Mouse (Mus musculus) limb, embryonic 13.5 days (tissue): ENCODE data around the gene Spef1. TPM values are rescaled to one million over a fixed set of nuclear protein-coding genes. Genes with fewer than 3 reads are reported as not detected.

Experiments
- ATAC-seq: fragments of 200-750 bp; cut with Nextera tagmentation; 2 replicates; pipeline ENCODE4 v1.8.0; 2017; ENCODE audit warnings: low read depth, moderate number of reproducible peaks, moderate TSS enrichment; ENCODE audit not compliant: low FRiP score
- H3K27ac ChIP-seq: fragments of 300-500 bp; sonication (generic); 2 replicates; pipeline ENCODE4 v1.5.1; 2015; ENCODE audit warnings: inconsistent platforms, mild to moderate bottlenecking, moderate library complexity
- H3K27me3 ChIP-seq: fragments of 300-500 bp; sonication (generic); 2 replicates; pipeline ENCODE4 v1.6.1; 2015; ENCODE audit warnings: mild to moderate bottlenecking, inconsistent platforms
- H3K36me3 ChIP-seq: fragments of 300-500 bp; sonication (generic); 2 replicates; pipeline ENCODE4 v1.6.1; 2015; ENCODE audit warnings: inconsistent platforms, mild to moderate bottlenecking, moderate library complexity
- H3K4me1 ChIP-seq: fragments of 300-500 bp; sonication (generic); 2 replicates; pipeline ENCODE4 v1.6.1; 2015; ENCODE audit warnings: inconsistent platforms
- H3K4me2 ChIP-seq: fragments of 300-500 bp; sonication (generic); replicated peaks from 2 replicates; pipeline ENCODE4 v1.6.1; 2015; ENCODE audit warnings: inconsistent platforms, mild to moderate bottlenecking, moderate library complexity
- H3K4me3 ChIP-seq: fragments of 300-500 bp; sonication (generic); 2 replicates; pipeline ENCODE4 v1.5.1; 2015; ENCODE audit warnings: moderate library complexity, mild to moderate bottlenecking, inconsistent platforms
- H3K9ac ChIP-seq: fragments of 300-500 bp; sonication (generic); 2 replicates; pipeline ENCODE4 v1.6.1; 2015; ENCODE audit warnings: mild to moderate bottlenecking, inconsistent platforms
- H3K9me3 ChIP-seq: fragments of 300-500 bp; sonication (generic); 2 replicates; pipeline ENCODE4 v1.6.1; 2016; ENCODE audit warnings: inconsistent platforms
- WGBS: fragments of 180-500 bp; shearing (Covaris S2); methylation state at CpG from one replicate; pipeline ENCODE4 v1.1.7; 2015; 5-methylcytosine and 5-hydroxymethylcytosine counted together
- polyA plus RNA-seq: library from polyadenylated mRNA; unstranded; fragments of >200 nt; fragmentation: Nextera tagmentation; extraction: Ambion mirVana; gene quantifications from 2 replicates; pipeline ENCODE4 v1.2.1, GENCODE M21; 2015

The Spef1 gene
- polyA plus RNA-seq, 1 experiment from 2014 or later, result 5.5 TPM

DNA sequence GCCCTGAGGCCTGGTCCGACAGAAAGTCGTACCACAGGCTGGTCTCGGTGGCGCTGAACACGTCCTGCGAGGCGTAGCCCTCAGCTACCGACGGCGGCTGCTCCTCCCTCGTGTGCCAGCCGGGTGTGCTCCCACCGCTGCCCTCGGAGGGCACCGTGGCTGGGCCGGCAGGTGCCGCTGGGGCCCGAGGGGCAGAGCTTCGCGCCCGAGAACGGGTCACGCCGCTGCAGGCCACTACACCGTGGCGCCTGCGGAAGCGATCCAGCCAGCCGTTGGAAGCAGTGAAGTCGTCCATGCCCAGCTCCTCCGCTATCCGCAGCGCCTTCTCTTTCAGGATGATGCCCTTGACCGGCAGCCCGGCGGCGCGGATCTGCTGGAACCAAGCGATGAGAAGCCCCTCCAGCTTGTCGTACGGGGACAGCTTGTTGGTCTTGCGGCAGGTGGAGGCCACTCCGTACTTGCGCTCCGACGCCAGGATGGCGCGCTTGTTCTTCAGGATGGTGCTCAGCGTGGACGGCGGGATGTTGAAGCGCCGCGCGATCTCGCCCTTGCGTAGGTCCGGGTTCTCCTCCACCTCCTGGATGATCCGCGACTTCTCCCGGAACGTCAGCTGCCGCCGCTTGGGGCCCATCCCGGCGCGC is 7.7 kb downstream of the Spef1 start:
- H3K4me1 ChIP-seq, result peaks cover 44% of the 10 kb centered on the region
- under 1% methylated on average over 67 of the region's 67 CpGs for WGBS

DNA sequence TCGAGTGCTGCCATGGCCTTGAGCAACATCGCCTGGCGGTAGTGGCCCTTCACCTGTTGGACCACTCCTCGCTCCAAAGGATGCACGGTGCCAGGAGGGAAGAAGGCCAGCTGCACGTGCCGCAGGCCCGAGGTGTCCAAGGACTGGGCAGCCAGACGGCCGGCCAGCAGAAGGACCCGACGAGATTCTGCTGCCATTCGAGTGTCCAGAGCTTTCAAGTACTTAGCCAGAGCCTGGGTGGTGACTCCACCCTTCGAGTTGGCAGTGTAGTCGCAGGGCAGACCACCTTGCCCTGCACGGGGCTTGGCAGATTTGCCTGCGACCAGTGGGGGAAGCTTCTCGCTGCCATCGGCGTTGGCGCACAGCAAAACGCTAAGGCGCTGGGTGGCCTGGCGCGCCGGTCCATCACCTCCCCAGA is 8.2 kb downstream of the Spef1 start:
- Histone ChIP-seq H3K9ac (peak overlapping the region; percentile 94), H3K9me3 (no peaks in the 10 kb centered on the region), H3K27ac (no peak overlapping the region), H3K4me3 (peak overlapping the region; percentile 88), H3K4me2 (peak overlapping the region; percentile 99), H3K36me3 (peaks cover 24% of the 10 kb centered on the region), H3K4me1 (peaks cover 47% of the 10 kb centered on the region), H3K27me3 (peaks cover 5% of the 10 kb centered on the region)
- 36% methylated on average over 26 of the region's 26 CpGs for WGBS
- ATAC-seq, result peak; percentile 2; the same call in 1 of the 2 replicates

More for the DNA sequence above, 7.7 kb downstream of the Spef1 start:
- ATAC-seq, result peak; percentile 59
- H3K27me3 ChIP-seq, result no peaks in the 10 kb centered on the region
- peak overlapping the region; percentile 85 for H3K27ac ChIP-seq
- H3K36me3 ChIP-seq, result peaks cover 24% of the 10 kb centered on the region
- H3K4me3 ChIP-seq, result peak overlapping the region; percentile 88
- peak overlapping the region; percentile 94 for H3K9ac ChIP-seq
- H3K4me2 ChIP-seq, result peak overlapping the region; percentile 99
- H3K9me3 ChIP-seq, result no peaks in the 10 kb centered on the region

DNA sequence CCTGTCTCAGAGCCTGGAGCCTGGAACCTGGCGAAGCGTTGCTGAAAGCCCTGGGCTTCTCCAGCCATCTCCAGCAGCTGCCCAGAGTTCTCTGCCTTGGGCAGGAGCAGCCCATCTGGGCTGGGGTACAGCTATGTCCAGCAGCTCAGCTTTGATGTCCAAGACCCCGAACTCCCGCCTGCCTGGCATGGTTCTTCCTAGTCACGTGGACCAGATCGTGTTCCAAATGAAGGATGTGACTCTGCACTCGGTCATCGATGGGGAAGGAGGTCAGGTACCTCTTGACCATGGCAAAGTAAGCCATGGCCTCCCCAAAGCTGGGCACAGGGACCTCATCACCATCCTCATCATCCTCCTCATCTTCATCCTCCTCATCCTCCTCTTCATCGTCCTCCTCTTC is 9.2 kb downstream of the Spef1 start:
- peaks cover 47% of the 10 kb centered on the region for H3K4me1 ChIP-seq
- 92% methylated on average over 9 of the region's 9 CpGs for WGBS
- H3K27me3 ChIP-seq, result peaks cover 14% of the 10 kb centered on the region
- peak overlapping the region; percentile 88 for H3K4me3 ChIP-seq
- no peaks in the 10 kb centered on the region for H3K9me3 ChIP-seq
- H3K27ac ChIP-seq, result no peak overlapping the region
- H3K4me2 ChIP-seq, result peak overlapping the region; percentile 99
- no peak for ATAC-seq
- H3K9ac ChIP-seq, result peak overlapping the region; percentile 94
- H3K36me3 ChIP-seq, result peaks cover 24% of the 10 kb centered on the region

DNA sequence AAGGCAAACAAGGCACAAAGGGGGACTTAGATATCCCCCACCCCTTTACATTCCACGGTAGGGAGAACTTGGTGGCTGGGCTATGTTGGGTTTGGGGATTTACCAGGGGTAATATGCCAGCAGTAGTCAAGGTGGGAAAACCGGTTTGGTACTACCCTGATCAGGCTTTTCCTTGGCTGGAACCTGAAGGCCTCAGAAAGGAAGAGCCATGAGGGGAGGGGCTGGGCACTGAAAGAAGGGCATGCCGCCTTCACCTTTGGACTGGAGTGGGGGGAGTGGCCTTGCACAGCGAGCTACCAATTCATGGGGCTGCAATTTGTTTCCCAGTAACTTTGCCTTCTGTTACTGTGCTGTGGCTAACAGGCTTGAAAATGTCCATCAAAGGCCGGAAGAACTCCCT is 10.6 kb downstream of the Spef1 start:
- Histone ChIP-seq H3K36me3 (peaks cover 24% of the 10 kb centered on the region), H3K4me3 (no peak overlapping the region), H3K4me2 (peak overlapping the region; percentile 99; the same call in 1 of the 2 replicates), H3K9ac (peak overlapping the region; percentile 5; the same call in 1 of the 2 replicates), H3K9me3 (no peaks in the 10 kb centered on the region), H3K4me1 (peaks cover 54% of the 10 kb centered on the region), H3K27me3 (peaks cover 28% of the 10 kb centered on the region), H3K27ac (no peak overlapping the region)
- ATAC-seq, result no peak
- WGBS, result 71% methylated on average over 5 of the region's 5 CpGs

DNA sequence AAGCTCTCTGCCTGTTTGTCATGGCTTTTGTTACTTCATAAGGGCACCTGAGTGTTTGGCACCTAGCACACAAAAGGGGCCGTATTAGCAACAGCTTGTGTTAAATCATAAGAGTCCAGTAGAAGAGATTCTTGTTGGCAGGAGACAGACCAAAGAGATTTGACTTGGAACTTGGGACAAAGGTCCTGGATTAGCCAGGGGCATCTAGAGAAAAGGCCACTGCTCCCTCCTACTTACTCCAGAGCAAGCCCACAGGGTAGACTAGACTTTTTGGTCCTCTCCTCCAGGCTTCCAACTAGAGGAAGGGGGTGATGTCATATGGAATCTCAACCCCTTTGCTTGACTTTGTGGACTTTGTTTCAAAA is 11.2 kb downstream of the Spef1 start:
- H3K4me1 ChIP-seq, result peaks cover 60% of the 10 kb centered on the region
- peaks cover 34% of the 10 kb centered on the region for H3K27me3 ChIP-seq
- 82% methylated on average over 1 of the region's 1 CpGs for WGBS
- peaks cover 24% of the 10 kb centered on the region for H3K36me3 ChIP-seq
- no peak for ATAC-seq
- H3K9ac ChIP-seq, result no peak overlapping the region
- H3K4me3 ChIP-seq, result no peak overlapping the region
- H3K9me3 ChIP-seq, result no peaks in the 10 kb centered on the region
- no peak overlapping the region for H3K4me2 ChIP-seq
- no peak overlapping the region for H3K27ac ChIP-seq

DNA sequence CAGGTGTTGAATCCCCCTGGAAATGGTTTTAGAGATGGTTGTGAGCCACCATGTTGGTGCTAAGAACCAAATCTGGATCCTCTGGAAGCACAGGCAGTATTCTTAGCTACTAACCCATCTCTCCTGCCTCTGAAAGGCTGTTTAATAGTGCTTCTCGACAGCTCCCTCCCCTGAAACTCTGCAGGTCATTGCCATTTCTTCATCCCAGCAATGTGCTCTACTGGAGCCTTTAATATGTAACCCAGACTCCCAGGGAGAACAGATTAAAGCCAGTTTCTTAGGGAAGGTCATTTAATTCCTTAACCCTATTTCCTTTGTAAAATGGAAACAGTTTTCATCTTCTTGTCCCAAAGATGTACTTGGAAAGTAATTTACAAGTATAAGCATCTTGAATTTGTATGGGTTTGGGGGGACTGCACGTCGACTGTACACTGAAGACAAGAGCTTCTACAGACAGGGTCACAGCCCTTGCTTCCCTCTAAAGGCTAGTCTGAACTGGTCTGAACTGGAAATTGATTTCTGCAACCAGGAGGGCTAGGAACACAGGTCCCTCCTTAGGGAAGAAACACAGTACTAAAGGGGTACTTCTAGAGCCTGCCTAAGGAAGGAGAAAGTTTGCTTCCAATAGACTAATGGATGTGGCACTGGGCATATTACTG is 11.7 kb downstream of the Spef1 start:
- Histone ChIP-seq H3K9me3 (no peaks in the 10 kb centered on the region), H3K27me3 (peaks cover 39% of the 10 kb centered on the region), H3K4me1 (peaks cover 63% of the 10 kb centered on the region), H3K4me3 (no peak overlapping the region), H3K4me2 (no peak overlapping the region), H3K36me3 (peaks cover 24% of the 10 kb centered on the region), H3K9ac (no peak overlapping the region), H3K27ac (no peak overlapping the region)
- 80% methylated on average over 3 of the region's 3 CpGs for WGBS
- ATAC-seq, result no peak

DNA sequence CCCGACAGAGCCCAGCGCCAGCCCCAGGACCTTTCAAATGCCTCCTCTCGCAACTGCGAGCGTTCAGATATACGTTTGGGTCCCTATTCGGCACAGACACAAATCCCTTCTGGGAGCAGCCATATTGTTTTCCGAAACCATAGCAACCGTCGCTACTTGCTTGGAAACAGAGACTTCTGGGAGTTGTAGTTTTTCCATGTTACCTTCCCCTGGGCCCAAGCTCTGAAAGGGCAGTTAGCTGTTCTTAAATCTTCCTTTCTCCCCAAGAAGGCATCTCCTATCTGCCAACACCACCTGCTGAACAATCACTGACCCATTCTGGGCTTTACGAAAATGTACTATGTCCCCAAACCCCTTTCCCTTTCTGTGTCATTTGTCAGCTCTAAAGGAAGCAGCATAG is 12.4 kb downstream of the Spef1 start:
- H3K4me1 ChIP-seq, result peaks cover 63% of the 10 kb centered on the region
- no peak overlapping the region for H3K27ac ChIP-seq
- peak; percentile 51; the same call in 1 of the 2 replicates for ATAC-seq
- H3K9ac ChIP-seq, result peak overlapping the region; percentile 54
- H3K9me3 ChIP-seq, result no peaks in the 10 kb centered on the region
- peak overlapping the region; percentile 43 for H3K4me3 ChIP-seq
- peaks cover 46% of the 10 kb centered on the region for H3K27me3 ChIP-seq
- H3K36me3 ChIP-seq, result peaks cover 24% of the 10 kb centered on the region
- 5% methylated on average over 11 of the region's 11 CpGs for WGBS
- H3K4me2 ChIP-seq, result peak overlapping the region; percentile 80

DNA sequence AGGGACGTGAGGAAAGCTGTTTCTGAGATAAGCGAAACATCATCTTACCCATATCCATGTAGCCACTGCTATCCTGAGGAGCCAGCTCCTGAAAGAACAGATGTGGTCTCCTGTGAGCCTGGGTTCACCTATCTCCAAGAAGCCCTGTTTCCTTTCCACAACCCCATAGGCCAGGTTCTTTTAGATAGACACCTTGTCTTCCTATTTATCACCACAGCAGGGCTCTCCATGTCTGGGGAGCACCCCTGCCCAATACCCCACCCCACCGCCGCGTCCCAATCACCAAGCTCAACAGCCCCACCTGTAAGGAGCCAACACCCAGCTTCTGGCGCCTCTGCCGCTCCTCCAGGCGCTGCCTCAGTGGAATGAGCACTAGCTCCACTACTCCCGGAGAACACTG is 14.8 kb downstream of the Spef1 start:
- H3K9ac ChIP-seq, result no peak overlapping the region
- no peak overlapping the region for H3K4me3 ChIP-seq
- no peak overlapping the region for H3K27ac ChIP-seq
- ATAC-seq, result no peak
- no peak overlapping the region for H3K4me2 ChIP-seq
- peaks cover 15% of the 10 kb centered on the region for H3K36me3 ChIP-seq
- 42% methylated on average over 9 of the region's 9 CpGs for WGBS
- peaks cover 42% of the 10 kb centered on the region for H3K4me1 ChIP-seq
- H3K27me3 ChIP-seq, result peaks cover 58% of the 10 kb centered on the region
- H3K9me3 ChIP-seq, result no peaks in the 10 kb centered on the region

DNA sequence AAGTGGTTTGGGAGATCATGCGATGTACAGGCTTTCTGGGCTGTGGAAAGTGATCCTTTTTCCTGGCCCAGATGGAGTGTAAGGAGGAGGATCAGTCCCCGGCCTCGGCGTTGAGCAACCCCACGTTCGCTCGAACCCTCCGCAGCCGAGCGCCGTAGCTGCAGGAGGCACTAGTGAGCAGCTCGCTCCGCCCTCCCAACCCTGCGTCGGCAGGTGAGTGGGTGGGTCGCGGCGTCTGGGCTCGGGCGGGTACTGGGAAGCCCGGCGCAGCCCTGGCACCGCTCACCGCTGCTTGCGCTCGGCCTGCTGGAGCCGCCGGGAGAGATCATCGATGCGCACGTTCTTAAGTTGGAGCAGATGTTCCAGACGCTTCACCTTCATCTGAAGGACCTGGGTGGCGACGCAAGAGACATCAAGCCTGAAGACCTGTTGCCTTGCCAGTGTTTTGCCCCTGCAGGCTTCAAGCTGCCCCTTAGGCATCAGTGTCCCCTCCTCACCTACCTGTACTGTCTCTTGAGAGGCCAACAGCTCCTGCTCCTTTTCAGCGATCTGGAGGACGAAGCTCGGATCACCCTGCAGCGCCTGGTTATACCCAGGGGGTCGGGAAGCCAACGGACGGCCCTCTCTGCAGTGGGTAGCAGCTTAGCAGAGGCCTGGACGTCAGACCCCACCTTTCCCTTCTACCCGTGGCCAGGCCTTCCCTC is 15.5 kb downstream of the Spef1 start:
- Histone ChIP-seq H3K4me3 (peak overlapping the region; percentile 30), H3K27me3 (peaks cover 58% of the 10 kb centered on the region), H3K9me3 (no peaks in the 10 kb centered on the region), H3K27ac (no peak overlapping the region), H3K4me2 (peak overlapping the region; percentile 60), H3K9ac (peak overlapping the region; percentile 54), H3K4me1 (peaks cover 35% of the 10 kb centered on the region), H3K36me3 (peaks cover 9% of the 10 kb centered on the region)
- no peak for ATAC-seq
- WGBS, result 3% methylated on average over 43 of the region's 43 CpGs

DNA sequence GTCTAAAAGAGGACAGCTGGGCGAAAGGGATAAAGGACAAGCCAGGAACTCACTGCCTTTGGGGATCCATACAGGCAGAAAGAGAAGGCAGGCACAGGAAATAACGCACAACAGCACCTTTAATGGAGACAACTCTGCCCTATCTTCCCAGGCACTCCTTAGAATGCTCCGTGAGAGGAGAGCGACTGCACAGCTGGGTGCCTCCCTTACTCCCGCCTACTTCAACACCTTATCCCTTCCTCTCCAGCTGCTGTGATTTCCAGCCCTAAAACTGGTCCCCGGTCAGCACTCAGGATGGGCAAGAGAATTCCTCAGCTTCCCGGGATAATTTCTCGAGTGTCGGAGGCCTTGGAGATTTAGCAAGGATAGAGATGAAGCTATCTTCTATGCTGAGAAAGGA is 16.1 kb downstream of the Spef1 start:
- Histone ChIP-seq H3K36me3 (peaks cover 3% of the 10 kb centered on the region; the same call in 1 of the 2 replicates), H3K27me3 (peaks cover 58% of the 10 kb centered on the region), H3K4me2 (peak overlapping the region; percentile 60), H3K4me1 (peaks cover 29% of the 10 kb centered on the region), H3K9ac (peak overlapping the region; percentile 54; the same call in 1 of the 2 replicates), H3K9me3 (no peaks in the 10 kb centered on the region), H3K27ac (no peak overlapping the region), H3K4me3 (peak overlapping the region; percentile 30)
- ATAC-seq, result no peak
- 10% methylated on average over 9 of the region's 9 CpGs for WGBS

DNA sequence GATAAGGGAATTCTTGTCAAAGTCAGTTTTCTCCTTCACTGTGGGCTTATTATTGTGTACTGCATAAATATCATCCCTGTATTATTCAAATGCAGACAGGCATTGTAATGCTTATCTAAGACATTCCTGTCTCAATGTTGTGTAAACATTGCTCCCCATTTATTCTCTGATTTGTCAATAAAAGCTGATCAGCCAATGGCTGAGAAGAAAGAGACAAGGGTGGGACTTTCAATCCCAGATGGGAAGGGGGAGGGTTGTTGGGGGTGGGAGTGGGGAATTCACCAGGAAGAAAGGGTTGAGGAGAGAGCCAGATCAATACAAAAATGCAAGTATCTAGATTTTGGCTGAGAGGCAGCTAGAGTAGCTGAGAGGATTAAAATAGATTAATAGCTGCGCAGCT is 18.2 kb downstream of the Spef1 start:
- Histone ChIP-seq H3K4me3 (no peak overlapping the region), H3K27ac (no peak overlapping the region), H3K9ac (no peak overlapping the region), H3K27me3 (peaks cover 54% of the 10 kb centered on the region), H3K36me3 (no peaks in the 10 kb centered on the region), H3K4me1 (peaks cover 18% of the 10 kb centered on the region), H3K4me2 (no peak overlapping the region), H3K9me3 (peaks cover 5% of the 10 kb centered on the region; the same call in 1 of the 2 replicates)
- 52% methylated on average over 1 of the region's 1 CpGs for WGBS
- ATAC-seq, result no peak

DNA sequence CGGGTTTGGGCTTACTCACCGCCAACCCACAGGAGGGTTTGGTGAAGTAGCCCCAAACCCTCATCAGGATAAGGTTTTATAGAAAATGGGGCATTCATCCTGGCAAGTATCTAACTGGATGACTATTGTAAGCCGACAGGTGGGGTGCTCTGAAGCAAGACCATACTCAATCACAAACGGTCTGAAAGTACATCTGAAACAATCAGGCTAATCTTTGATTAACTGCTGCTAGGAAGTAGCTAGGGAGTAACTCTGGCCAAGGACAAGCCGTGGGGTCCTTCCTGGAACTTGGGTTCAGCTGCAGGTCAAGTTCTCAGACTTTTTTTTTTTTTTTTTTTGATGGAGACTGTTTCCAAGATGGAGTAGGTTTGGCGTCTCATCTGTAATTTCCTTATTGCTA is 19.1 kb downstream of the Spef1 start:
- Histone ChIP-seq H3K36me3 (no peaks in the 10 kb centered on the region), H3K4me1 (peaks cover 20% of the 10 kb centered on the region), H3K27ac (no peak overlapping the region), H3K4me2 (no peak overlapping the region), H3K9ac (no peak overlapping the region), H3K27me3 (peaks cover 45% of the 10 kb centered on the region), H3K4me3 (no peak overlapping the region), H3K9me3 (peaks cover 5% of the 10 kb centered on the region; the same call in 1 of the 2 replicates)
- ATAC-seq, result no peak
- 84% methylated on average over 6 of the region's 6 CpGs for WGBS
